Mouse (Mus musculus): Measurements from ENCODE around the gene Igflr1.

GRCm38 (mm10) chr7:30524487-30524886 lies 40.7 kb upstream of the Igflr1 start:
- TF ChIP-seq CTCF (IDR thresholded peaks at IDR 0.05; ENCODE audit: control insufficient read depth, insufficient read depth, insufficient read length) (no peak), CEBPB (IDR thresholded peaks at IDR 0.05; ENCODE audit: low read depth) (no peak), FOSL1 (IDR thresholded peaks at IDR 0.05; ENCODE audit: insufficient read depth, low read length, poor library complexity, severe bottlenecking) (no peak), USF1 (IDR thresholded peaks at IDR 0.05; ENCODE audit: low read depth) (no peak), MYOG (IDR thresholded peaks at IDR 0.05; ENCODE audit: control insufficient read depth, extremely low read depth, insufficient read length) (no peak), MAX (IDR thresholded peaks at IDR 0.05) (no peak), MYOD1 (IDR thresholded peaks at IDR 0.05; ENCODE audit: control insufficient read depth, insufficient read length, low read depth) (no peak)

Measured in C2C12 (cell line).